In genomic region chr7:63992155-63992554, GRCm38 (mm10) we compare ENCODE assay signal across 16 mouse cellular contexts. TPM values are rescaled to one million over a fixed set of nuclear protein-coding genes. Genes with fewer than 3 reads are reported as not detected.
DNase-seq lines count a peak whose midpoint lies in the region; ATAC-seq lines count a peak whose summit lies in the region.
"Had no signal": no experiment of that assay in that cellular context is flagged by ENCODE, and none has a peak within 500 bp of the region (broad histone marks: within the 10 kb centered on the region; RNA-seq: fewer than 3 reads in every experiment).

No protein-coding gene starts in this region.

- peak overlapping the region; percentile 80; the same call in 1 of the 2 replicates for H3K27ac ChIP-seq in liver, embryonic 15.5 days (replicated peaks)
- H3K27ac ChIP-seq: embryonic facial prominence, embryonic 12.5 days; limb, embryonic 15.5 days; neural tube, embryonic 12.5 days; stomach, postnatal 0 days had no signal

- no peaks in the 10 kb centered on the region for H3K27me3 ChIP-seq in liver, embryonic 15.5 days
- H3K27me3 ChIP-seq: embryonic facial prominence, embryonic 12.5 days; heart, embryonic 12.5 days; limb, embryonic 15.5 days; neural tube, embryonic 12.5 days; Patski had no signal

- H3K36me3 ChIP-seq in liver, embryonic 15.5 days (replicated peaks), result no peaks in the 10 kb centered on the region
- H3K36me3 ChIP-seq: embryonic facial prominence, embryonic 12.5 days; heart, embryonic 12.5 days; limb, embryonic 15.5 days; neural tube, embryonic 12.5 days had no signal

- peak; percentile 40 to 46 for DNase-seq in layer of hippocampus, postnatal 14 days (ENCODE audit: low spot score in 2 of 2)
- DNase-seq in layer of hippocampus, adult 8-10 months (ENCODE audit: low spot score in 2 of 2), result no peak
- peak; percentile 38 for DNase-seq in thymus, postnatal 4 days
- DNase-seq in thymus, postnatal 0 days (ENCODE audit: low spot score), result no peak
- peak; percentile 89 for DNase-seq in cerebellum, adult 8-10 months
- DNase-seq in urinary bladder, adult 2 months (ENCODE audit: low spot score), result no peak
- no peak for DNase-seq in adipocyte (ENCODE audit: low spot score)
- DNase-seq: kidney, adult 9 months had no signal

- no peak overlapping the region for H3K4me2 ChIP-seq in liver, embryonic 15.5 days
- H3K4me2 ChIP-seq: embryonic facial prominence, embryonic 12.5 days; heart, embryonic 12.5 days; limb, embryonic 15.5 days; neural tube, embryonic 12.5 days had no signal

- no peak overlapping the region for H3K9ac ChIP-seq in liver, embryonic 15.5 days
- H3K9ac ChIP-seq: embryonic facial prominence, embryonic 12.5 days; heart, embryonic 12.5 days; limb, embryonic 15.5 days; neural tube, embryonic 12.5 days had no signal

- peaks cover 97% of the 10 kb centered on the region for H3K4me1 ChIP-seq in liver, embryonic 15.5 days (replicated peaks)
- H3K4me1 ChIP-seq: embryonic facial prominence, embryonic 12.5 days; neural tube, embryonic 12.5 days had no signal

- WGBS in liver, embryonic 15.5 days (ENCODE audit: insufficient replicate concordance), result 92% methylated on average over 13 of the region's 13 CpGs

- no peaks in the 10 kb centered on the region for H3K9me3 ChIP-seq in liver, embryonic 15.5 days (replicated peaks)
- H3K9me3 ChIP-seq: embryonic facial prominence, embryonic 12.5 days; heart, embryonic 12.5 days; limb, embryonic 15.5 days; neural tube, embryonic 12.5 days had no signal

- no peak for ATAC-seq in liver, embryonic 15.5 days (ENCODE audit: insufficient read depth)
- ATAC-seq: forebrain, embryonic 16.5 days; Patski had no signal

- no peak overlapping the region for H3K4me3 ChIP-seq in liver, embryonic 15.5 days (replicated peaks)
- H3K4me3 ChIP-seq: embryonic facial prominence, embryonic 12.5 days; heart, embryonic 12.5 days; limb, embryonic 15.5 days; neural tube, embryonic 12.5 days had no signal

RNA-seq across cellular contexts. Expression of gene Klf13, which starts 53.4 kb away (rescaled TPM):
- total RNA-seq in layer of hippocampus, postnatal 14 days (2021), result 100 to 1,000 TPM; 170 to 173 TPM
- 100 to 1,000 TPM; 169 to 188 (median 176) TPM for total RNA-seq in layer of hippocampus, adult 8-10 months (2022)
- polyA plus RNA-seq in thymus, postnatal 0 days (2015; fragmentation: Nextera tagmentation; extraction: Ambion mirVana), result 95.1 and 134 TPM in 2 replicates
- 15.3 and 15.6 TPM in 2 replicates for polyA plus RNA-seq in liver, embryonic 15.5 days (2015; fragmentation: Nextera tagmentation; extraction: Ambion mirVana)
- polyA plus RNA-seq in urinary bladder, adult 2 months (2012; rRNA removed), result 13.0 and 21.9 TPM in 2 replicates

Comparison
In these comparisons a context has a peak if more than half of its experiments do, and no peak if none do; other contexts are left out.
1. DNase-seq: peak in layer of hippocampus, postnatal 14 days (2 of 2), thymus, postnatal 4 days (single experiment) and cerebellum, adult 8-10 months (single experiment); none in layer of hippocampus, adult 8-10 months (0 of 2), thymus, postnatal 0 days (single experiment), urinary bladder, adult 2 months (single experiment) and adipocyte (single experiment).